Mouse (Mus musculus): Measurements from ENCODE around the gene Anapc15. TPM values are rescaled to one million over a fixed set of nuclear protein-coding genes. Genes with fewer than 3 reads are reported as not detected.

Anapc15 gene
- polyA plus RNA-seq, 1 experiment, result 47.3 TPM

DNA sequence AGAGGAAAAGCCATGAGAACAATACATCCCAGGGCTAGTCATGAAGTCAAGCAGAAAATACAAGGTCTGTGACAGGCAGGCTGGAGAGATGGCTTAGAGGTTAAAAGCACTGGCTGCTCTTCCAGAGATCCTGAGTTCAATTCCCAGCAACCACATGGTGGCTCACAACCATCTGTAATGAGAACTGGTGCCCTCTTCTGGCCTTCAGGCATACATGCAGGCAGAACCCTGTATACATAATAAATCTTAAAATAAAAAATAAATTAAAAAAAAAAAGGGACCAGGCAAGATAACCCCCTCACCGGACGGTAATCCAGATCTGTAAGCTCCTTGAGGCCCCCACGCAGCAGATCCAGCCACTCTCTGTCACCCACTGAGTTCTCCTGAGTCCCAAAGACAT is 33.1 kb upstream of the Anapc15 start:
- no peak for TF ChIP-seq POLR2A (IDR thresholded peaks at IDR 0.05; ENCODE audit: borderline replicate concordance, insufficient read depth, low read length)
- TF ChIP-seq CTCF (IDR thresholded peaks at IDR 0.05; ENCODE audit: borderline replicate concordance, insufficient read depth, low read depth, low read length), result no peak
- no peak for DNase-seq
- Histone ChIP-seq H3K27me3 (ENCODE audit: control insufficient read depth, insufficient read depth, low read length) (no peaks in the 10 kb centered on the region), H3K4me1 (ENCODE audit: control insufficient read depth, insufficient read depth, low read length) (peaks cover 4% of the 10 kb centered on the region; the same call in 1 of the 2 replicates), H3K27ac (ENCODE audit: insufficient read depth, low read length) (no peak overlapping the region), H3K4me3 (replicated peaks; ENCODE audit: insufficient read depth, low read depth, low read length) (no peak overlapping the region)
- WGBS, result 96% methylated on average over 3 of the region's 3 CpGs

DNA sequence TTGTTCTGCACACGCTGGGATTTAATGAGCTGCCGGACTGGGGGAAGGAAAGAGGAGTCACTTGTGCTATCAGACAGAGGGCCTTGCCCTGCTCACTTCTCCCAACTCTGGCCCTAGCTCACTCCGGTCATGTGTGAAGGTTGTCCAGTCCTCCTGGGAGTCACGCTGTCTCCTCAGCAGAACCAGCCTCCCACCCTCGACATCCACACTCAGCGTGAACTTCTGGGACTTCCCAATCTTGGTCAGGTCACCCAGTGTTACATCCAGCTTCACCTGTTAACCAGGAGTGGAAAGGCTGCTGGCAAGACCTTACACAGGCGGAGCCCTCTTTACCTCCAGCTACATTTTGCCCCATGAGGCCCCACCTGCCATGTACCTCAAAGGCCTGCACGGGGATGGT is 32.1 kb upstream of the Anapc15 start:
- 84% methylated on average over 8 of the region's 8 CpGs for WGBS

DNA sequence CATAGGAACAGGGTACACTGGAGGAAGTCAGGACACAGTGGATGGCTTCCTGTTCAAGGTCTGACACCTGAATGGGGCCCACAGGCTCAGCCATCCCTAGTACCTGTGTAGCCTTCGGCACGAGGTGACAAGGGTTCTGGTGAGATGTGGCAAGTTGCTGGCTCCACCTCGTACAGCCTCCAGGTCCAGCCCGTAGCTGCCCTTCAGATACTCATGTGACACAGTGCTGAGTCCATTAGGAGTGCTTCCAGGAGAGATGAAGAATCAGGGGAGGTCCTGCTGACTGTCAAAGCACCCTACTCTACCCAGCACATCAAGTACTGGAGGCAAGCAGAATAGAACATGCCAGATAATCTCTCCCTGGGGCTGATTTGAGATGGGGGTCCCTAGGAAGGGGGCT is 31.1 kb upstream of the Anapc15 start:
- Histone ChIP-seq H3K4me3 (replicated peaks; ENCODE audit: insufficient read depth, low read depth, low read length) (no peak overlapping the region), H3K27me3 (ENCODE audit: control insufficient read depth, insufficient read depth, low read length) (no peaks in the 10 kb centered on the region), H3K4me1 (ENCODE audit: control insufficient read depth, insufficient read depth, low read length) (peaks cover 8% of the 10 kb centered on the region; the same call in 1 of the 2 replicates), H3K27ac (ENCODE audit: insufficient read depth, low read length) (no peak overlapping the region)
- 95% methylated on average over 4 of the region's 4 CpGs for WGBS
- DNase-seq, result no peak
- no peak for TF ChIP-seq CTCF (IDR thresholded peaks at IDR 0.05; ENCODE audit: borderline replicate concordance, insufficient read depth, low read depth, low read length)
- TF ChIP-seq POLR2A (IDR thresholded peaks at IDR 0.05; ENCODE audit: borderline replicate concordance, insufficient read depth, low read length), result no peak

More for the DNA sequence above, 32.1 kb upstream of the Anapc15 start:
- Histone ChIP-seq H3K27ac (ENCODE audit: insufficient read depth, low read length) (no peak overlapping the region), H3K4me1 (ENCODE audit: control insufficient read depth, insufficient read depth, low read length) (peaks cover 7% of the 10 kb centered on the region; the same call in 1 of the 2 replicates), H3K27me3 (ENCODE audit: control insufficient read depth, insufficient read depth, low read length) (no peaks in the 10 kb centered on the region), H3K4me3 (replicated peaks; ENCODE audit: insufficient read depth, low read depth, low read length) (no peak overlapping the region)
- TF ChIP-seq POLR2A (IDR thresholded peaks at IDR 0.05; ENCODE audit: borderline replicate concordance, insufficient read depth, low read length), result no peak
- TF ChIP-seq CTCF (IDR thresholded peaks at IDR 0.05; ENCODE audit: borderline replicate concordance, insufficient read depth, low read depth, low read length), result no peak
- DNase-seq, result no peak

DNA sequence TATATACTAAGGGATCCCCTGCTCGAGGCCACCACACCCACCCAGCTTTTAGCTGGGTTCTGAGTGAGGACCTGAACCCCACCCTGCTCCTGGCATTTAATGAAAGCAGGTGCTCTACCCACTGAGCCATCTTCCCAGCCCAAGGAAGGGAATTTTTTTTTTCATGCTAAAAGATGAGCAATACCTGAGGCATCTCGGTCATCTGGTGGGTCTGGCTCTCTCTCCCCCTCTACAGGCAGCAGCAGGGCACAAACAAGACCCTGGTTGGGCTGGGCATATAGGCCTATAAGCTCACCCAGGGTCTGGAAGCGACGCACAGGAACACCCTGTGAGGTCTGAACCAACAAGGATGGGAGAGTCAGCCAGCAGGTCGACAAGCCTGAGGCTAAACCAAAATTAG is 30.2 kb upstream of the Anapc15 start:
- DNase-seq, result no peak
- peaks cover 8% of the 10 kb centered on the region; the same call in 1 of the 2 replicates for H3K4me1 ChIP-seq (ENCODE audit: control insufficient read depth, insufficient read depth, low read length)
- WGBS, result 72% methylated on average over 5 of the region's 5 CpGs
- H3K27me3 ChIP-seq (ENCODE audit: control insufficient read depth, insufficient read depth, low read length), result no peaks in the 10 kb centered on the region
- no peak overlapping the region for H3K27ac ChIP-seq (ENCODE audit: insufficient read depth, low read length)
- H3K4me3 ChIP-seq (replicated peaks; ENCODE audit: insufficient read depth, low read depth, low read length), result no peak overlapping the region
- no peak for TF ChIP-seq POLR2A (IDR thresholded peaks at IDR 0.05; ENCODE audit: borderline replicate concordance, insufficient read depth, low read length)
- no peak for TF ChIP-seq CTCF (IDR thresholded peaks at IDR 0.05; ENCODE audit: borderline replicate concordance, insufficient read depth, low read depth, low read length)

DNA sequence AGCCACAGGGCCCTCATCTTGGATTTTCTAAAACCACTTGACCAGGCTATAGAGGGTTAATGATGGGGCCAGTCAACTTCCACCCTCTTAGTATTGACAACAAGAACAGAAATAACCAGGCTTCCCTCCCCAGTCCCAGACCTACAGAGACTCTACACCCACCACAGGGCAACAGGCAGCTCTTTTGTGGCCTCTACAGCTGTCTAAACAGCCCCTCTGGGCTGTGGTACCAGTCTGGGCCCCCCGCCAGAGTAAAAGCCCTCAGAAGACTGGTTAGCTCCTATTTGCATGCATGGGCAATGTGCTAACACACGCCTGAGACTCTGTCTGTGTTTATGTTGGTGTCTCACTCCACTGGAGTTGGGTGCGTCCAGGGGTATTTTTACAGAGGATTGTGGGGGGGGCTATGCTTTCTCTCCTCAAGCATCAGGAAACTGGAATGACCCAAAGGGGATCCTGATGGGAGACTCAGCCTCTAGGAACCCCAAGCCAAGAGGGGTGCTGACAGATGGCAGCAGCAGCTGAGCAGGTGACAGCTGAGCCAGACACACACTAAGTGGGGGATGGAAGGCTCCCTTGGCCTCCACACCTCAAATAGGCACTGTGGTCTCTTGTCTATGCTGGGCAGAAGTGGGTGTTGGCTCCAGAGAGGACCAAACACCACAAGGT is 29.5 kb upstream of the Anapc15 start:
- Histone ChIP-seq H3K4me3 (replicated peaks; ENCODE audit: insufficient read depth, low read depth, low read length) (no peak overlapping the region), H3K4me1 (ENCODE audit: control insufficient read depth, insufficient read depth, low read length) (peaks cover 8% of the 10 kb centered on the region; the same call in 1 of the 2 replicates), H3K27ac (ENCODE audit: insufficient read depth, low read length) (no peak overlapping the region), H3K27me3 (ENCODE audit: control insufficient read depth, insufficient read depth, low read length) (no peaks in the 10 kb centered on the region)
- no peak for TF ChIP-seq POLR2A (IDR thresholded peaks at IDR 0.05; ENCODE audit: borderline replicate concordance, insufficient read depth, low read length)
- no peak for TF ChIP-seq CTCF (IDR thresholded peaks at IDR 0.05; ENCODE audit: borderline replicate concordance, insufficient read depth, low read depth, low read length)
- WGBS, result 44% methylated on average over 3 of the region's 3 CpGs
- DNase-seq, result no peak

DNA sequence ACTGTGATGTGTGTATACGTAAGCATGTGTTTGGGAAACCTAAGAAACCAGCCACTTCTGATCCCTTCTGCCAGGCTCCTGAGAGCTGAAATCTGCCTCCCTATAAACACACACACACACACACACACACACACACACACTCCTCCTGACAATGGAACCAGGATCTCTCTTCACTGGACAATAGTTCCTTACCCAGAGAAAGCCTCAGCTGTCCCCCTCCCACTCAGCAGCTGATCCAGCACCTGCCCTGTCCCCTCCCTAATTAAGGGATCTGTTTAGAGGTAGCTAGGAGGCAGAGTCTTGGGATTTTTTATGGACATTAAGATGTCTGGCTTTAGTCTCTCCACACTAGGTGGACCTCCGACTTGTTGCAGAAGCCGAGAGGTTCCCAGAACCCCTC is 28.6 kb upstream of the Anapc15 start:
- no peak for TF ChIP-seq CTCF (IDR thresholded peaks at IDR 0.05; ENCODE audit: borderline replicate concordance, insufficient read depth, low read depth, low read length)
- no peak for TF ChIP-seq POLR2A (IDR thresholded peaks at IDR 0.05; ENCODE audit: borderline replicate concordance, insufficient read depth, low read length)

DNA sequence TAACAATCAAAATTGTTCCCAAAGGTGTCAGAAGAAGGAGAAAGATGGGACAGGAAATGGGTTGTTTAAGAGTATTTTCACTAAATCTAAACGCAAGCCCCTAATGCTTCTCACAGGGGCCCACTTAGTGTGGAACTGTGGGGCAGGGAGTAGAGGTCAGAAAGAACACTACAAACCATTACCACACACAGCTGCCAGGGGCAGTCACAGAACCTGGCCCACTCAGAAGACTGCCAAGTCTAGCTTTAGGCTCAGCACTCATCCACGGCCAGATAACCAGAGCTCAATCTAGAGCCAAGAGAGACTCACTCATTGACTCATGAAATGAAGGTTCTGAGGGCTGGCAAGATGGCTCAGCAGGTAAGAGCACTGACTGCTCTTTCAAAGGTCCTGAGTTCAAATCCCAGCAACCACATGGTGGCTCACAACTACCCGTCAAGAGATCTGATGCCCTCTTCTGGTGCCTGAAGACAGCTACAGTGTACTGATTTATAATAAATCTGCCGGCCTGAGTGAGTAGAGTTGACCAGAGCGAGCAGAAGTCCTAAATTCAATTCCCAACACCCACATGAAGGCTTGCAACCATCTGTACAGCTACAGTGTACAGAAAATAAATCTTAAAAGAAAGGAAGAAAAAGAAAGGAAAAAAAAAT is 27.9 kb upstream of the Anapc15 start:
- DNase-seq, result no peak
- TF ChIP-seq POLR2A (IDR thresholded peaks at IDR 0.05; ENCODE audit: borderline replicate concordance, insufficient read depth, low read length), result no peak
- no peak for TF ChIP-seq CTCF (IDR thresholded peaks at IDR 0.05; ENCODE audit: borderline replicate concordance, insufficient read depth, low read depth, low read length)
- Histone ChIP-seq H3K4me1 (ENCODE audit: control insufficient read depth, insufficient read depth, low read length) (peaks cover 8% of the 10 kb centered on the region; the same call in 1 of the 2 replicates), H3K27me3 (ENCODE audit: control insufficient read depth, insufficient read depth, low read length) (no peaks in the 10 kb centered on the region), H3K27ac (ENCODE audit: insufficient read depth, low read length) (no peak overlapping the region), H3K4me3 (replicated peaks; ENCODE audit: insufficient read depth, low read depth, low read length) (no peak overlapping the region)
- 69% methylated on average over 5 of the region's 5 CpGs for WGBS

More for the DNA sequence above, 28.6 kb upstream of the Anapc15 start:
- Histone ChIP-seq H3K4me1 (ENCODE audit: control insufficient read depth, insufficient read depth, low read length) (peaks cover 8% of the 10 kb centered on the region; the same call in 1 of the 2 replicates), H3K27ac (ENCODE audit: insufficient read depth, low read length) (no peak overlapping the region), H3K4me3 (replicated peaks; ENCODE audit: insufficient read depth, low read depth, low read length) (no peak overlapping the region), H3K27me3 (ENCODE audit: control insufficient read depth, insufficient read depth, low read length) (no peaks in the 10 kb centered on the region)
- WGBS, result 75% methylated on average over 3 of the region's 3 CpGs
- no peak for DNase-seq

Data from cerebellum, adult 2 months (tissue).